Mouse (Mus musculus) neural tube, embryonic 11.5 days (tissue): ENCODE data around the gene Csn1s2a. TPM values are rescaled to one million over a fixed set of nuclear protein-coding genes. Genes with fewer than 3 reads are reported as not detected.
"Not testable (repeated sequence)": the region's sequence is repeated elsewhere in the genome, so short reads cannot be mapped to it uniquely, and the experiment has no call there.

Source experiments
- ATAC-seq: fragments of 200-750 bp; cut with Nextera tagmentation; 2 replicates; pipeline ENCODE4 v1.8.0; 2017; ENCODE audit warnings: moderate number of reproducible peaks, mild to moderate bottlenecking, moderate TSS enrichment, moderate library complexity; ENCODE audit not compliant: insufficient read depth, low FRiP score, low TSS enrichment
- DNase-seq: peaks from one replicate; pipeline ENCODE4 v3.0.0-alpha.2; 2015; ENCODE audit warnings: low spot score
- H3K27ac ChIP-seq: fragments of 300-500 bp; sonication (generic); 2 replicates; pipeline ENCODE4 v1.5.1; 2014; ENCODE audit warnings: low read depth, mild to moderate bottlenecking, low read length
- H3K27me3 ChIP-seq: fragments of 300-500 bp; sonication (generic); 2 replicates; pipeline ENCODE4 v1.6.1; 2014; ENCODE audit warnings: mild to moderate bottlenecking, low read length, mixed read lengths; ENCODE audit not compliant: control insufficient read depth, insufficient read depth
- H3K36me3 ChIP-seq: fragments of 300-500 bp; sonication (generic); 2 replicates; pipeline ENCODE4 v1.6.1; 2014; ENCODE audit warnings: mild to moderate bottlenecking, low read length, moderate library complexity, mixed read lengths; ENCODE audit not compliant: control insufficient read depth, insufficient read depth
- H3K4me1 ChIP-seq: fragments of 300-500 bp; sonication (generic); 2 replicates; pipeline ENCODE4 v1.6.1; 2014; ENCODE audit warnings: low read length, mixed read lengths; ENCODE audit not compliant: control insufficient read depth, insufficient read depth
- H3K4me2 ChIP-seq: fragments of 300-500 bp; sonication (generic); 2 replicates; pipeline ENCODE4 v1.6.1; 2014; ENCODE audit warnings: low read depth, mild to moderate bottlenecking, moderate library complexity
- H3K4me3 ChIP-seq: fragments of 300-500 bp; sonication (generic); 2 replicates; pipeline ENCODE4 v1.5.1; 2014; ENCODE audit warnings: low read depth, low read length
- H3K9ac ChIP-seq: fragments of 300-500 bp; sonication (generic); 2 replicates; pipeline ENCODE4 v1.6.1; 2014; ENCODE audit warnings: mild to moderate bottlenecking, low read length
- H3K9me3 ChIP-seq: fragments of 300-500 bp; sonication (generic); 2 replicates; pipeline ENCODE4 v1.6.1; 2016; ENCODE audit warnings: low read length; ENCODE audit not compliant: control insufficient read depth
- WGBS: fragments of 180-500 bp; shearing (Covaris S2); extraction: QIAGEN DNeasy Blood & Tissue Kit; methylation state at CpG from one replicate; pipeline ENCODE4 v1.1.7; 2014; 5-methylcytosine and 5-hydroxymethylcytosine counted together
- polyA plus RNA-seq: library from polyadenylated mRNA; unstranded; fragments of >200 nt; fragmentation: Nextera tagmentation; extraction: Ambion mirVana; gene quantifications from 2 replicates; pipeline ENCODE4 v1.2.1, GENCODE M21; 2014

The Csn1s2a gene
- not detected in 2 replicates for polyA plus RNA-seq

- H3K27ac ChIP-seq: no peak within 1 kb of the TSS
- H3K9ac ChIP-seq: no peak within 1 kb of the TSS
- 88% methylated on average over 1 of the region's 1 CpGs for WGBS
- no peaks in the 10 kb centered on the region for H3K9me3 ChIP-seq
- H3K36me3 ChIP-seq: no peaks in the 10 kb centered on the region
- no peaks in the 10 kb centered on the region for H3K4me1 ChIP-seq
- no peak for ATAC-seq
- H3K27me3 ChIP-seq: no peaks in the 10 kb centered on the region
- no peak within 1 kb of the TSS for H3K4me3 ChIP-seq
- no peak within 1 kb of the TSS for H3K4me2 ChIP-seq
- DNase-seq: no peak
Measured at GRCm38 (mm10) chr5:87774267-87774666, at the start of gene Csn1s2a. Gene Csn1s2a (plus strand): TSS chr5:87774567.

- no peaks in the 10 kb centered on the region for H3K27me3 ChIP-seq
- H3K9me3 ChIP-seq: no peaks in the 10 kb centered on the region
- no peak overlapping the region for H3K4me3 ChIP-seq
- H3K36me3 ChIP-seq: no peaks in the 10 kb centered on the region
- H3K4me2 ChIP-seq: no peak overlapping the region
- H3K9ac ChIP-seq: no peak overlapping the region
- ATAC-seq (no peak), DNase-seq (no peak)
- H3K27ac ChIP-seq: no peak overlapping the region
- H3K4me1 ChIP-seq: no peaks in the 10 kb centered on the region
Measured at GRCm38 (mm10) chr5:87734821-87735220, 39.5 kb upstream of the Csn1s2a start.

- no peaks in the 10 kb centered on the region for H3K36me3 ChIP-seq
- no peak overlapping the region for H3K4me2 ChIP-seq
- ATAC-seq (no peak), DNase-seq (no peak)
- H3K4me3 ChIP-seq: no peak overlapping the region
- no peak overlapping the region for H3K9ac ChIP-seq
- no peaks in the 10 kb centered on the region for H3K4me1 ChIP-seq
- no peaks in the 10 kb centered on the region for H3K27me3 ChIP-seq
- WGBS: 98% methylated on average over 1 of the region's 1 CpGs
- H3K27ac ChIP-seq: no peak overlapping the region
- no peaks in the 10 kb centered on the region for H3K9me3 ChIP-seq
Measured at GRCm38 (mm10) chr5:87753471-87753870, 20.9 kb upstream of the Csn1s2a start.

GRCm38 (mm10) chr5:87764546-87764945, 9.8 kb upstream of the Csn1s2a start:
- DNase-seq (no peak), ATAC-seq (no peak)
- no peak overlapping the region for H3K27ac ChIP-seq
- no peaks in the 10 kb centered on the region for H3K4me1 ChIP-seq
- no peaks in the 10 kb centered on the region for H3K9me3 ChIP-seq
- H3K36me3 ChIP-seq: no peaks in the 10 kb centered on the region
- H3K9ac ChIP-seq: no peak overlapping the region
- WGBS: 90% methylated on average over 3 of the region's 3 CpGs
- H3K4me2 ChIP-seq: no peak overlapping the region
- H3K4me3 ChIP-seq: no peak overlapping the region
- H3K27me3 ChIP-seq: no peaks in the 10 kb centered on the region

GRCm38 (mm10) chr5:87772151-87772550, 2.2 kb upstream of the Csn1s2a start:
- DNase-seq, H3K9me3 ChIP-seq, H3K9ac ChIP-seq, H3K4me1 ChIP-seq, H3K4me3 ChIP-seq, H3K36me3 ChIP-seq, ATAC-seq, H3K27ac ChIP-seq, H3K27me3 ChIP-seq, H3K4me2 ChIP-seq: not testable (repeated sequence)
- WGBS: 35% methylated on average over 2 of the region's 2 CpGs

GRCm38 (mm10) chr5:87782731-87783130, 8.4 kb downstream of the Csn1s2a start:
- WGBS: 51% methylated on average over 4 of the region's 4 CpGs
- H3K9me3 ChIP-seq: no peaks in the 10 kb centered on the region
- no peak overlapping the region for H3K27ac ChIP-seq
- no peak overlapping the region for H3K9ac ChIP-seq
- DNase-seq: no peak
- H3K4me2 ChIP-seq: no peak overlapping the region
- no peak for ATAC-seq
- H3K4me3 ChIP-seq: no peak overlapping the region
- no peaks in the 10 kb centered on the region for H3K27me3 ChIP-seq
- no peaks in the 10 kb centered on the region for H3K4me1 ChIP-seq
- no peaks in the 10 kb centered on the region for H3K36me3 ChIP-seq

GRCm38 (mm10) chr5:87807782-87808181, 33.4 kb downstream of the Csn1s2a start, which contains the start of gene Csn1s2b:
Gene Csn1s2b (plus strand): TSS chr5:87808082.
- no peak within 1 kb of the TSS for H3K4me2 ChIP-seq
- H3K9ac ChIP-seq: no peak within 1 kb of the TSS
- ATAC-seq (no peak), DNase-seq (no peak)
- H3K4me3 ChIP-seq: no peak within 1 kb of the TSS
- WGBS: 70% methylated on average over 2 of the region's 2 CpGs
- no peaks in the 10 kb centered on the region for H3K9me3 ChIP-seq
- H3K27me3 ChIP-seq: no peaks in the 10 kb centered on the region
- no peaks in the 10 kb centered on the region for H3K36me3 ChIP-seq
- H3K27ac ChIP-seq: no peak within 1 kb of the TSS
- H3K4me1 ChIP-seq: no peaks in the 10 kb centered on the region

- Histone ChIP-seq H3K9ac (no peak overlapping the region), H3K27ac (no peak overlapping the region), H3K4me2 (no peak overlapping the region), H3K27me3 (no peaks in the 10 kb centered on the region), H3K4me3 (no peak overlapping the region), H3K36me3 (no peaks in the 10 kb centered on the region), H3K4me1 (no peaks in the 10 kb centered on the region), H3K9me3 (no peaks in the 10 kb centered on the region)
- WGBS: 72% methylated on average over 2 of the region's 2 CpGs
- DNase-seq: no peak
- ATAC-seq: no peak
Measured at GRCm38 (mm10) chr5:87809253-87809652, 34.9 kb downstream of the Csn1s2a start.

- H3K9ac ChIP-seq: no peak within 1 kb of the TSS
- H3K9me3 ChIP-seq: no peaks in the 10 kb centered on the region
- no peak within 1 kb of the TSS for H3K4me3 ChIP-seq
- H3K27me3 ChIP-seq: no peaks in the 10 kb centered on the region
- H3K27ac ChIP-seq: no peak within 1 kb of the TSS
- no peaks in the 10 kb centered on the region for H3K36me3 ChIP-seq
- 71% methylated on average over 1 of the region's 1 CpGs for WGBS
- DNase-seq (no peak), ATAC-seq (no peak)
- H3K4me1 ChIP-seq: no peaks in the 10 kb centered on the region
- H3K4me2 ChIP-seq: no peak within 1 kb of the TSS
Measured at GRCm38 (mm10) chr5:87825386-87825785, 51.0 kb downstream of the Csn1s2a start, which contains the start of gene Prr27. Gene Prr27 (plus strand): TSS chr5:87825686.
